Mouse (Mus musculus): ENCODE measurements around the gene Primpol.
A peak's percentile ranks its signal among the peaks of the same experiment; 100 is the strongest.
"Not testable (repeated sequence)": the region's sequence is repeated elsewhere in the genome, so short reads cannot be mapped to it uniquely, and the experiment has no call there.

The Primpol gene

DNA sequence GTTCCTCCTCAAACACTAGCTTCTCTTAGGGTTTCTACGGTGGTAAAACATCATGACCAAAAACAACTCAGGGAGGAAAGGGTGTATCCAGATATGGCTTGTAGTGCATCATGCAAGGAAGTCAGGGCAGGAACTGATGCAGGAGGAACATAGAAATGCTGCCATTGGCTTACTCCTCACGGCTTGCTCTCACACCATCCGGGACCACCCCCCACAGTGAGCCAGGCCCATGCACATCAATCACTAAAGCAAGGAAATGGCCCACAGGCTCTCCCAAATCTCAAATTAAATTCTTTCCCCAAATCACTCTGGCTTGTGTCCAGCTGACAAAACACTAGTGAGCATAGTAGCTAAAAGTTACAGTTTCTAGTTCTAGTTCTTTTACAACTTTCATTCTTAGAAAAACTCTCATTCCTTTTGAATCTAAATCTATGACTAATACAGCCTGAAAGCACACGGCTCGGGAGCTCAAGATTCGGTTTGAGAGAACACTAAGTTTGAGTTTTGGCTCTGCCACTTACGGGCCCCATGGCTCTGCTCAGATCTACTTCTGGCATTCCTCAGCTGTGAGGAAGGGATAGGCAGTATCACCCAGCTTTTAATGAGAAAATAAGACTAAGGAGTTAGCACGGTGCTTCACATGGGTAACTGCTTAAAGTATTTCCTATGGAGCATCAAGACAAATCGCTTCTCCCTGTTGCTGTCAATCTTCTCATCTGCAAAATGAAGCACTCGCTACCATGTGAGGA is 15.9 kb downstream of the Primpol start:
- no peak for DNase-seq

GRCm38 (mm10) chr8:46599314-46599904 is 17.6 kb downstream of the Primpol start:
- DNase-seq, result no peak

GRCm38 (mm10) chr8:46598753-46599152 is 18.3 kb downstream of the Primpol start:
- DNase-seq, result no peak

DNA sequence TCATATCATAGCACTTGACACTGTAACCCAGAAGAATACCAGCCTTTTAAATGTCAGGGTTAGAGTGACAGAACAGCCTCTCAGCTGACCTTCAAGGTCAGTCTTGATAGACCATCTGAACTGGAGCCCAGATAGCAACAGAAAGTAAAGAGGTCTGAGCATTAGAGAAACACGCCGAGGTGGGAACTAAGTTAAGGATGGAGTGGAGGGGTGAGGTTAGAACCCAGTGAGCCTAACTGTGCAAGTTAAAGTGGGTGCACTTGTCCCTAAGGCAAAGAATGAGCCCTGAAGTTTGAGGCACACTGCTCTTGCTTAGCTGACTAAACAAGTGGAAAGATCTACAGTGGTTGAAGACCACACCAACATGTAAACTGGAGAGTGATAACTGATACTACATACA is 18.9 kb downstream of the Primpol start:
- DNase-seq, result no peak

DNA sequence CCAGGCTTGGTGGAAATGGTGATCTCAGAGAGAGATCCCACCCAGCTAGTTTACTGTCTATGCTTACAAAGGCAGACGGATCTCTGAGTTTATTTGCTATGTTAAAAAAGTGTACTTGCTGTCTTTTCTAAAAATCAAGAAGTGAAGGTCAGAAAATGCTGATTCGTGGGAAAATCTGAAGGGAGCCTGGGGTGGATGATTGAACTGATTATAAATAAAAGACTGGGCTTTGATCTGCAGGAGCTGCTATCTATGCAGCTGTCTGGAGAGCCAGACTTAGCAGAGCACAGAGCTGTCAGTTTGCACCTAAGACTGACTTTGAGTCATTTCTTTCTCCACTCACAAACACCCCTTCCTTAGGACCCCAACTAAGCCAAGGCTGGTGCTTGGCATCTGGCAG is 19.6 kb downstream of the Primpol start:
- no peak for DNase-seq

- no peak for DNase-seq
Measured at GRCm38 (mm10) chr8:46596530-46596929, 20.5 kb downstream of the Primpol start.

GRCm38 (mm10) chr8:46595593-46595992 is 21.4 kb downstream of the Primpol start:
- peak; percentile 56 for DNase-seq

- no peak for DNase-seq
Measured at GRCm38 (mm10) chr8:46593772-46594171, 23.2 kb downstream of the Primpol start.

GRCm38 (mm10) chr8:46593067-46593466 is 23.9 kb downstream of the Primpol start:
- no peak for DNase-seq

- no peak for DNase-seq
Measured at GRCm38 (mm10) chr8:46588663-46589062, 28.3 kb downstream of the Primpol start.

- DNase-seq, result no peak
Measured at GRCm38 (mm10) chr8:46587911-46588310, 29.1 kb downstream of the Primpol start.

DNA sequence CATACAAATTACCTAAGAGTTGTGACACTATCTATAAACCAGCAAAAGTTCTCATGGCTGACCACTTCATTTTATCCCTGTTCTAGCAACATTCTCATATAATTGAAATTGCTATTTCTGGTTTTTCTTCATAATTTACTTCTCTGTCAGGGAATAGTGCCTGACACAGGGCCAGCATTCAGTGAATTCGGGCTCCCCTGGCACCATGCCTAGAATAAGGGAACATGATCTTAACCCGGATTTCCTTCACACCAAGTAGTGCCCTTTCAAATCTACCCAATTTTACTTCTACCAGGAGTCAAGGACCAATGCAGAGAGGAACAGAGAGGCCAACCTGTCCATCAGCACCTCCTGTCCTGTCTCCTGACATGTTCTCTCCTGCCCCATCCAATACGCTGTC is 31.4 kb downstream of the Primpol start:
- DNase-seq, result no peak

GRCm38 (mm10) chr8:46584328-46584727 is 32.7 kb downstream of the Primpol start:
- DNase-seq, result not testable (repeated sequence)

DNA sequence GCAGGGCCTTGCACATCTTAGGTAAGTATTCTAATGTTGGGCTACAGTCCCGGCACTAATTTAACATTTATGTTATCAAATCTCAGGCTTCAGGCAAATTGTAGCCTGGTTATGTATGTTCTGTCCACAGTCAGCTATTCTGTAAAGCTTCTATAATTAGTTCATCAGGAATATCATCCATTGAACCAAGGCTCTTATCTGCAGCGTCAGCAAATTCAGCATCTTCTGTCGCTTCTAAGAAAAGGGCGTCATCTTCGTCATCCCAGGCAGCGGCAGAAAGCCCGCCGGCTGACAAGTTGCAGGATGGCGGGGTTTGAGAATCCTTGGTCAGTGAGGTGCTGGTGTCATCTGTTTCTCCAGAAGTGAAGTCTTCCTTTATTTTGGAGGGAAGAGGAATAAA is 38.2 kb downstream of the Primpol start:
- no peak for DNase-seq

- DNase-seq, result no peak
Measured at GRCm38 (mm10) chr8:46573964-46574363, 43.0 kb downstream of the Primpol start.

DNA sequence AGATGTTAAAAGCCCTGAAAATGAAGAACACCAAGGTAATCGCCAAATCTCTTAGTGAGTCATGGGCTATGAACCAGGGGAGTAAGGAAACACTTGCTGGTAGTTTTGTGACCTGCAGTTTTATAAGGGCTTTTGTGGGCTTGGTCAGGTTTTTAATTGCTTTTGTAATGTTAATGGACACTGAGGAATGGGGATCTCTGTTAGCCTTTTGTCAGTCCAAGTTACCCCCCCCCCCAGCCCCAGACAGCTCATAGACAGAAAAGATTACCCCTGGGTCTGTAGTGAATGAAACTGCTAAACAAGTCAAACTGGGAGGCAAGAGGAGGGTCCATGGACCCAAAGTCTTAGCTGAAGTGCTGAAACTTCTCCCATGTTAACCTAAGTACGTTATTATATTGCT is 43.6 kb downstream of the Primpol start:
- DNase-seq, result no peak

DNA sequence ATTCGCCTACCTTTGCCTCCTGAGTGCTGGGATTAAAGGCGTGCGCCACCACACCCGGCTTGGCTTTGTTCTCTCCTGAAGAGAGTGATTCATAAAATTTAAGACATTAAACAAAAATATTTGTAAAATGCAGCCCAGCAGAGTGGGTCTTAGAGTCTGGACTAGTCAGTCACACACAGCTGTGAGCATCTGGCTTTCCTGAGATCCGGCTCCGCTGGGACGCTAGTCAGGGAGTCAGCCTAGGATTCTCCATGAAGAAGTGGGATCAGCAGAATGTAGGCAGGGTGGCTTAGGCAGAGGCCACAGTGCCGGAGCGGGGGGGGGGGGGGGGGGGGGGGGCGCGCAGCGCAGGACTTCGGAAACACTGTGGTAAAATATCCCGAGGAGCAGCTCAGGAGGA is 46.3 kb downstream of the Primpol start:
- no peak for DNase-seq

- DNase-seq, result no peak
Measured at GRCm38 (mm10) chr8:46569659-46570441, 47.2 kb downstream of the Primpol start.

DNA sequence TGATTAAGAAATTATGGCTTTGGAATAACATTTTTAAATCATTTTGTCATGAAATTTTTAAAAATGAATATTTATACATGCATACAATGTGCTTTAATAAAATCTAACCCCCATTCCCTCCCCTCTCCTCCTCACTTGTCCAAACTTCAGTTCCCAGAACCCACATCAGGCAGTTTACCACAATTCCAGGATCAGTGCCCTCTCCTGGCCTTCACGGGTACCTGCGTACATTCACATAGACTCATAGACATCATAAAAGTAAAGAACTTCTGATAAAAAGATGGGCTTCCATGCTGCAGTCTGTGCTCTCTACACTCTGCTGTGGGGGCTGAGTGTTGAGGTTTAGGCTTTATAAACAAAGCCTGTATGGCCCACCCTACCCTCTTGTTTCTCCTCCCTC is 48.1 kb downstream of the Primpol start:
- no peak for DNase-seq

GRCm38 (mm10) chr8:46567946-46568345 is 49.1 kb downstream of the Primpol start:
- DNase-seq, result no peak

- peak; percentile 90 for DNase-seq
Measured at GRCm38 (mm10) chr8:46566914-46567529, 50.0 kb downstream of the Primpol start.

- DNase-seq, result no peak
Measured at GRCm38 (mm10) chr8:46562333-46562732, 54.7 kb downstream of the Primpol start.

DNA sequence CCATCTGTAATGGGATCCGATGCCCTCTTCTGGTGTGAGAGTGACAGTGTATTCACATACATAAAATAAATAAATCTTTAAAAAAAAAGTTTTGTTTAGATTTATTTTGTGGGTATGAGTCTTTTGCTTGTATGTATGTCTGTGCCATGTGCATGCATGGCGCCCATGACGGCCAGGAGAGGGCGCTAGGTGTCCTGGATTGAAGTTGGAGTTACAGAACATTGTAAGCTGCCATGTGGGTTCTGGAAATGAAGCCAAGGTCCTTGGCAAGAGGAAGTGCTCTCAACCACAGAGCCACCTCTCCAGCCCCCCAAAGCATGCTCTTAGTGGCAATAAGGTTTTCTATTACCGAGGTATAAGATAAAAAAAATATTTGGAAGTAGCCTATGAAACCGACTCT is 57.6 kb downstream of the Primpol start:
- peak; percentile 21 for DNase-seq

- DNase-seq, result no peak
Measured at GRCm38 (mm10) chr8:46552441-46552765, 64.6 kb downstream of the Primpol start.
